Mouse (Mus musculus) CH12F3 (cell line): ENCODE measurements around the gene Slc38a1.

Experiments used
- in situ Hi-C: fragments of 300-500 bp; cut with MboI; formaldehyde crosslinking; loops from 2 replicates; pipeline ENCODE4 v1.14.3; 2020; ENCODE audit warnings: low sequenced_read_pairs

Slc38a1 gene

GRCm38 (mm10) chr15:96642436-96643405, at the start of gene Slc38a1:
TSS of gene Slc38a1 (minus strand) at chr15:96642913.
- in situ Hi-C loops: no loop called here

DNA sequence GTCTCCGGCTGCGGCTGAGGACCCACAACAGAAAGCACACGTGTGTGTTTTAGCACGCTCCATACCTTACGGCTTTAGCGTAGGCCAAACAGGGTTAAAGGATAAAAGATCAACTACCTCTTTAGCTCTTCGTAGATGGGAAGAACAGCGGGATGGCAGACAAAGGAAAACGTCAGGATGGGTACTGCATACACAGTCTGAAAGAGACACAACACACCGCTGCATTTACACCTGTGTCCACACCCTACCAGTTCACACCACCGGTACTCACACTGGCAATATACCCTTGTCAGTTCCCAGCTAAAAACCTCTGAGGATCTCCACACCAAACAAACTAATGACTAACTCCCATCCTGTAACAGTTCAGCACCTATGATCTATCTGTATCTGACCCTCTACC, 49.7 kb upstream of the Slc38a1 start:
- in situ Hi-C loops: no loop called here

- in situ Hi-C loops: no loop called here
Observed at GRCm38 (mm10) chr15:96691381-96691780, 48.7 kb upstream of the Slc38a1 start.

GRCm38 (mm10) chr15:96690829-96691228, 48.1 kb upstream of the Slc38a1 start:
- in situ Hi-C loops: no loop called here

DNA sequence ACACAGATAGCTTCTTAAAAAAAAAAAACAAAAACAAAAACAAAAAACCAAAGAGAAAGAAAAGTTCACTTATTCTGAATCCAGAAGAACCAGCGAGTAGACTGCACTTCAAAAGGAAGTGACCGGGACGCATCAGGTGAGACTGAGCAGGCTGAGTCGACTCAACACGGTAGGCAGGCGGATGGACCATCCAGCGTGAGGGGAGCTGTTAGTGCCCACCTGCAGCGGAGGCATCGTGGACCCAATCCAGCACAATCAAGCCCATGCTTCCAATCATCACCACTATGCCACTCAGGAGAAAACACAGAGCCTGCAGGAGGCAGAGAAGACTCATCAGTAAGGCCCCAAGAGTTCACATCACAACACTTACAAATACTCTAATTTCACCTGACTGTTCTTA, 47.2 kb upstream of the Slc38a1 start:
- in situ Hi-C loops: no loop called here

- in situ Hi-C loops: no loop called here
Observed at GRCm38 (mm10) chr15:96688784-96689318, 46.1 kb upstream of the Slc38a1 start.

DNA sequence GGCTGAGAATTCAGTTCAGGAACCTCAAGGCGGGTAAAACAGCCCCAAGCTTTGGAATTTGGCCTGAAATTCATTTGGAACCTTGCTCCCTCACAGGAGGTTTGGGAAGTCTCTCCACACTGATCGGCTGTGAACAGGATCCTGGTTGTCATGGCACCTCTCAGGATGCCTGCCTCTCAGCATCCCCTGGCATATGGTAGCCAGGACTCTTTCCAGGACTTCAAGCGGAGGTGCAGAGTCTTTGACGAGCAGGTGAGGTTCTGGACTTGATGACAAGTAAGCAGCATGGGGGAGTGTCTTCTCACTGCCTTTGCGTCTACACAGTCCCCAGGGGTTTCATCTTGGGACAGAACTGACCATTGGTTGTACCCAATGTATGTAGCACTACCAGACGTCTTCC, 45.3 kb upstream of the Slc38a1 start:
- in situ Hi-C loops: no loop called here

DNA sequence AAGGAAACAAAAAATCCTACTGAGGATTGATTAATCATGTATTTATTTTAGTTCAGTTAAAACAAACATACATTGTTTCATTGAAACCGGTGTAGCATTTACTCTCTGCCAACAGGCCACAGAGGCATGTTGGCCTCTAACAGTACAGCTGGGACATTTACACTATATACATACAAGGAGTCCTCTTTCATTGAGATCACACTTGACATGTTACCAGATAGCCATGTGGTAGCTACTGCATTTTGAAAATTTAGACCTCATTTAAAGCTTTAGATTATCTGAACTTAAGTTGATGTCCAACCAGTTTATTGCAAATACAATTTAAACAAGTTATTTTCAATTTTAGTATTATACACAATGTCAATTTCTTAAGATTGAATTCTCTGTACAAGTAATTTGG, 44.7 kb upstream of the Slc38a1 start:
- in situ Hi-C loops: no loop called here

DNA sequence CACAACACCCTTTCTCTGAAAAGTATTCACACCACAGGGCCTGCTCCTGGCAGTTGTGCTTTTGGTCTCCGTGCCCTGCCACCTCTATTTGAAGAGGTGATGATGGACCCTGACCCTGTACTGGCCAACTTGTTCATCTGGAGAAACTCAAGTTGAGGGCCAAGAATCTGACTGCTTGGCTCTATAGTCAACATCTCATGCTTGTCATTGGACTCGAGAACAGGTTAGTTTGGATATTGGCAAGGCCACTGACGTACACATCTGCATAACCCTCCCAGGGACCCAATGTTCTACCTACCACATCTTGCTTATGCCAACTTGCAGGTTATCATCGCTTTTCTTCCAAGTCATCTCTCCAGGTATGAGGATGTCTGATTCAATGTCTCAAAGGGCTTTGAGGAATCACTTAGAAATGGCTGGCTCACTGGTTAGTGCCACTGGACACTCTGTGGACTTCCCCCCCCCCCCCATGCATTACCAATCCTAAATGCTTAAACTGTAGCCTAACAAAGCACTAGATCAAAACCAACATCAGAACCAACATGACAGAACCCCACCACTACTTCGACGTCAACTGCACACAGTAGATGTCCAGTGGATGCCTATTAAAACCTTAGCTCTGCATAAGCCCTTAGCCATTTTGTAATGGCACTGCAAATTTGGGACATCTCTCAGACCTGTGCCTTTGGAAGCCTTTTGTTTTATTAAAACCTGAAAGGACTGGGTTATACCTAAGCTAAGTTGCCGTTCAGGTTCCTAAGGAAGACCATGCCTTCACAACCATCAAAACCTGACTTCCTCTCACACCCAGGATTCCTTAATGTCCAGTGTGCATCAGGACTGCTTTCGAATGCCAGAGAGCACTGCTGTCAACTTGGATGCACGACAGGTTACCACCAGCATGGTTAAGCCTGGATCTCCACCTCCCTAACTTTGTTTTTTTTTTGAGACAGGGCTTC, 43.8 kb upstream of the Slc38a1 start:
- in situ Hi-C loops: no loop called here

DNA sequence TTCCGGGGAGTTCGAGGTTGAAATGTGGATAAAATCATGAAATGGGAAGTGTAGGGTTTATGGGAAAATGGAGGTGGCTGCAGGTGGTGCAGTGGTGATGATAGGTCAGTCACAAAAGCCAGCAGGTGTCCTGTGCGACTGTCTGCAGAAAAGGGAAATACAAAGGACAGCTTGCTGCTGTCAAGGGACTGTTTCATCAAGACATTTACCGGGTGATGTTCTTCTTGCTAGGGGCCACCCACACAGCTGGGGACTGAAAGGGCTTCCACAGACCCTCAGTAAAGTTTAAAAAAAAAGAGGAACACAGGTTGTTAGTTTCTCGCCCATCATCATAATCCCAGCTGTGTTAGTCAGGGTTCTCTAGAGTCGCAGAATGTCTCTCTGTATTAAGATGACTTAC, 42.6 kb upstream of the Slc38a1 start:
- in situ Hi-C loops: no loop called here

DNA sequence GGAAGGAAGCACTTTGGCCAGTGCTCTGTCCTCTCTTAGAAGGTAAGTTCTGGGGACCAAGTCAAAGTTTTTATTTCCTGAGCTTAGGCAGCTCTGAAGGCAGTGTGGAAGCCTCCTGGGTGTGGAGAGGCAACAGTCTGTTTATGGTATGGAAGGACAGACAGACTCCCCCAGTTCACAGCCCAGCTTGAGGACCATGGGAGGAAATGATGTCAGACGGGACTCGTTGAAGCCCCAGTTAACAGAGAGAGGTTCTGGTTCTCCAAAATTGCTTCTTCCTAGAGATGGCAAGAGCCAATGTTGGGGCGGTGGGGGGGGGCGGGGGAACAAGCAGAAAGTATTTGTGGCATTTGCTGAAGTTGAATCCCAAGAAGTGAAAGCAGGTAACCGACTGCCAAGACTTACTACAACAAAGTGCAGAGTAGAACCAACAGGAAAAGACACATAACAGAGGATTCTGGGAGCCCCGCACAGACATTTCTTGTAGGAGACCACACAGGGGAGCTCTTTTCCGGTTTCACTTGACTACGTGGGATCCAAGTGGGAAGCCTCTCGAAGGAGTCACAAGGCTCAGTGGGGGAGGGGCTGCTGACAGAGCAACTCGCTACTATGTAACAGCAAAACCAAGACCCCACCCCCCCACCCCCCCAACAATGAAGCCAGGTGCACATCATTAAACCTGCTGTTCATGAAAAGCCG, 41.6 kb upstream of the Slc38a1 start:
- in situ Hi-C loops: no loop called here

DNA sequence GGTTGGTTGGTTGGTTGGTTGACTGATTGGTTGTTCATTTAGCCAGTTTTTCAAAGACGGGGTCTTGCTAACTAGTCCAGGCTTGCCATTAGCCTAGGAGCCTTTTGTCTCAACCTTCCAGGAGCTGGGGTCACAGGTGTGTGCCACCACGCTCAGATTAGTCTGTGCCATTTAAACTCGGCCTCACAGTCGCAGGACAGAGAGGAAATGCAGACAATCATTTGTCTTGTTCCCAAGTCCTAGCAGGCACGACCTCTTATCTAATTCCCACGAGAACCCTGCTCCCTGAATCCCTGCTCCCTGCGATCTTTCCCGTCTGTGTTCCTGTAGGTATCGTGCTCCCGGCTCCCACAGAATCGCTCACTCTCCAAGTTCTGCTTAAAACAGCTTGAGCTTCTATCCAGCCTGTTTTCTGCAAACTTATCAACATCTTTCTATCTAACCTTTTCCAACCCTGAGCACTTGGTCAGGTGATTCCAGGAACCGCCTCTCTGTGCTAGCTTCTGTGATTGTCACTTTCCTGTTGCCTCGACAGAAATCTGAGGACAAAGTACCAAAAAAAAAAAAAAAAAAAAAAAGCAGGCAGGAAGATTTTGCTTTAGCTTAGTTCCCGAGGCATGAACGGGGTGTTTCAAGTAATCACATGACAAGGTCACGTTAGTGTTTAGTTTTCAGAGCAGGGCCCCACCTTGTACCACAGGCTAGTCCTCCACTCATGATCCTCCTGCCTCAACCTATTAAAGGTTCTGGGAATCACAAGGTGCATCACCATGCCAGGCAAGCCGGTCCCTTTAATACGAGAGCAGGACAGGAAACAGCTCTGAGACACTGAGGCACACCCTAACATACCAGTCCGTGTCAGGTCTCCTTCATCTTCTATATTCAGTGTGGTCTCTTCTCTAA, 36.4 kb upstream of the Slc38a1 start:
- in situ Hi-C loops: loop anchor here (10.0 kb wide), 1 partner anchor 134 kb away; no protein-coding TSS in a partner anchor

- in situ Hi-C loops: loop anchor here (10.0 kb wide), 1 partner anchor 132 kb away; no protein-coding TSS in a partner anchor
Observed at GRCm38 (mm10) chr15:96676518-96676917, 33.8 kb upstream of the Slc38a1 start.

DNA sequence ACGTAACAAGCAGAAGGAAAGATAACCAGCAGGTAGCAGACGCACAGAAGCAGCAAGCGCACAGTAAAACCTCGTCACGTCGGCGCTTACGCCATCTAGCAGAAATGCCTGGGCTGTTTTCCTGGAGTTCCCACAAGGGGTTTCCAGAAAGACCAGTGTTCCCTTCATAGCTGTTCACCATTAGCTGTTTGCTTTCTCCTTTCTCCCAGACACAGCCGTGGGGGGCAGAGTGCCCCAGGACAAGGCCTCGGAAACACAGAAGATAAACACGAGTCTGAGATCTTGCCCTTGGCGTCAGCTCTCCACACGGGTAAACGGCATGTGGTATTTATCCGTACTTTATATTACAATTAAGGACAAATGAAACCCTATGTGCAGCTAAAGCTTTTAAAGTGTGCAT, 33.0 kb upstream of the Slc38a1 start:
- in situ Hi-C loops: loop anchor here (10.0 kb wide), 1 partner anchor 131 kb away; no protein-coding TSS in a partner anchor

GRCm38 (mm10) chr15:96675055-96675454, 32.3 kb upstream of the Slc38a1 start:
- in situ Hi-C loops: loop anchor here (10.0 kb wide), 1 partner anchor 130 kb away; no protein-coding TSS in a partner anchor

DNA sequence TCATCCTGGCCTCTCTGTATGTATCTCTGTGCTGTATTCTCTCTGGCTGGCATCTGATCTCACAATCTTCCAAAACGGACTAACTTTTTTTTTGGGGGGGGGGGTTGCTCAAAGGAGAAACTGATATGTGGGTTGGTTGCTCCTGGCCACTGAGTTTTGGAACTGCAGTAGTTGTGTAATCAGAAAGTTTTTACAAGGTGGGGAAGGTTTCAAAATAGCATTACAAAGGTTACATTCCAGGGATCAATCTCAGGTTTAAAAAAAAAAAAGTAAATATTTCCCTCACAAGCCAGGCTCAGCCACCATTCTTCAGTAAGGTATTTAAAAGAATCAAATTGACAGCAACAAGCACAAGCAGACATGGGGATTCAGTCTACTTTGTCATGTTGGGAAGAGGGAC, 31.4 kb upstream of the Slc38a1 start:
- in situ Hi-C loops: loop anchor here (10.0 kb wide), 1 partner anchor 129 kb away; no protein-coding TSS in a partner anchor

DNA sequence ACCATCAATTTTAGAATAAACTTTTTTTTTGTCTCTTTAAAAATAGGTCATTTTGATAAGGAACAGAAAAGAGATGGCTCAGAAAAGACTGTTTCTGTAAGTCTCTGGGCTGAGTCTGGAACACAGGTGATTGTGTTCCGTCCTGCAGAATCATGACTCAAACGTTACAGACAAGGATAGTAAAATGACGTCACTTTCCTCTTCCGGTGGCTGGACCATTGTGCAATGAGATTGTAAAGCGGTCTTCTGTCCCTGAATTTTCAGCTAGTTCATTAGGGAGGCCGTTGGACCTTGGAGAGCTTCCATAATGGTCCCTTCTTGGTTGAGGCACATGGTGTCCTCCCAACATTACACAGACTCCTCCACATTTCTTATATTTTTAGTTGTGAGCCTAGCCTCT, 27.0 kb upstream of the Slc38a1 start:
- in situ Hi-C loops: loop anchor here (10.0 kb wide), 1 partner anchor 125 kb away; no protein-coding TSS in a partner anchor

- in situ Hi-C loops: no loop called here
Observed at GRCm38 (mm10) chr15:96666663-96667062, 23.9 kb upstream of the Slc38a1 start.

- in situ Hi-C loops: no loop called here
Observed at GRCm38 (mm10) chr15:96665889-96666288, 23.2 kb upstream of the Slc38a1 start.
